Mouse (Mus musculus) right cerebral cortex, postnatal 10 days (tissue): ENCODE measurements around the gene Rsl24d1.
"Not testable (repeated sequence)": the region's sequence is repeated elsewhere in the genome, so short reads cannot be mapped to it uniquely, and the experiment has no call there.

Source experiments
- DNase-seq, 2 experiments: peaks; one replicate each; pipeline ENCODE4 v3.0.0; 2021; ENCODE audit warnings: low spot score in 2 of 2

The Rsl24d1 gene

GRCm38 (mm10) chr9:73102181-73102580, 11.0 kb upstream of the Rsl24d1 start, which contains the start of gene Gm20509:
Gene Gm20509 (plus strand): TSS chr9:73102470.
- DNase-seq = no peak

GRCm38 (mm10) chr9:73103159-73103879, 9.9 kb upstream of the Rsl24d1 start:
- DNase-seq = peak in 1 of 2 experiments; percentile 36

- DNase-seq = no peak
Measured at GRCm38 (mm10) chr9:73103880-73104198, 9.4 kb upstream of the Rsl24d1 start.

GRCm38 (mm10) chr9:73105141-73105540, 8.1 kb upstream of the Rsl24d1 start:
- no peak for DNase-seq

GRCm38 (mm10) chr9:73105771-73106170, 7.5 kb upstream of the Rsl24d1 start:
- DNase-seq = no peak

GRCm38 (mm10) chr9:73116704-73117103, 3.5 kb downstream of the Rsl24d1 start:
- DNase-seq = not testable (repeated sequence)

- DNase-seq = no peak
Measured at GRCm38 (mm10) chr9:73118012-73118411, 4.8 kb downstream of the Rsl24d1 start.

GRCm38 (mm10) chr9:73121735-73122134, 8.5 kb downstream of the Rsl24d1 start:
- peak in 1 of 2 experiments; percentile 53 for DNase-seq

GRCm38 (mm10) chr9:73125043-73125570, 11.9 kb downstream of the Rsl24d1 start:
- no peak for DNase-seq

GRCm38 (mm10) chr9:73127457-73127856, 14.2 kb downstream of the Rsl24d1 start:
- no peak for DNase-seq

- DNase-seq = no peak
Measured at GRCm38 (mm10) chr9:73129875-73130274, 16.6 kb downstream of the Rsl24d1 start.

GRCm38 (mm10) chr9:73130529-73130928, 17.3 kb downstream of the Rsl24d1 start:
- DNase-seq = no peak

GRCm38 (mm10) chr9:73137341-73137886, 24.2 kb downstream of the Rsl24d1 start:
- DNase-seq = no peak

GRCm38 (mm10) chr9:73154347-73154746, 41.1 kb downstream of the Rsl24d1 start:
- no peak for DNase-seq

- no peak for DNase-seq
Measured at GRCm38 (mm10) chr9:73157968-73158367, 44.7 kb downstream of the Rsl24d1 start.

- peak; percentile 42 for DNase-seq
Measured at GRCm38 (mm10) chr9:73159265-73159664, 46.0 kb downstream of the Rsl24d1 start.

- peak; percentile 86 to 90 for DNase-seq
Measured at GRCm38 (mm10) chr9:73162571-73163333, 49.5 kb downstream of the Rsl24d1 start.

GRCm38 (mm10) chr9:73165631-73166030, 52.4 kb downstream of the Rsl24d1 start:
- no peak for DNase-seq
